Mouse (Mus musculus): Measurements from ENCODE around the gene Thbd.

DNA sequence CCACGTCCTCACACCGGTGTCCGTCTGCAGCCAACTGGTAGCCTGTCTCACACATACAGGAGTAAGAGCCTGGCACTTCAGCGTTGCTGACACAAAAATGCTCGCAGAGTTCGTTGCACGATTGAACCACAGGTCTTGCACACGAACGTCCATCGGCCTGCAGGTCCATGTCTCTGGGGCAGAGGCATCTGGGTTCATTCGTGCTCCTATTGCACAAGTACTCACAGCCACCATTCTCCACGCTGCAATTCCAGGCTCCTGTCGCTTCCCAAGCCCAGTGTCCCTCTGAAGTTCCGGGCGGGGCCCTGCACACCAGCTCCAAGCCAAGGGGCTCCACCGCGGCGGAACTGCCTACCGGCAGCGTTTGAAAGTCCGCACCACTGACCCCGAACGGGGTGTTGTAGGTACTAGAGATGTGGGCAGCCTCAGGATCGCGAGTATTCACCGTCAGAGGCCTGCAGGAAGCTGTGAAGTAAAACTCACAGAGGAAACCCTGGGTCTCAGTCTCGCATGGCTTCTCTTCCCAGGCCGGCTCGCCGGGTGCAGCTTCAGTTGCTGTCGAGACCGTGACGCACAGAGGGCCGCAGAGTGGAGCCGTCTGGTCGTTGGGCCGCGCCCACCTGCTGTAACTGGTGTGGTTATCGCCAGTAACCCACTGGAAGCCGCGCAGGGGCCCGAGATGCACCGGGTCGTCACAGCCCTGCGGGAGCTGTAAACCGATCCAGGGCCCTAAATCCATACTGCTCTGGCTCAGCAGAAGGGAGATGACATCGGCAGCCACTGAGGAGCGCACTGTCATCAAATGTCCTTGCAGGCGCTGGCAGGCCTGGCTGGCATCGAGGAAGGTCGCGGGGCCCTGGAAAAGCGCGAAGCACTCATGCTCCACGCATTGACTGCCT, 768 bp downstream of the Thbd start:
- TF ChIP-seq CTCF (IDR thresholded peaks at IDR 0.05) (no peak), EP300 (IDR thresholded peaks at IDR 0.05) (no peak)

Data from lung, postnatal 0 days (tissue).